Mouse (Mus musculus) spleen, adult 2 months (tissue): ENCODE results near the gene Bmp2k. TPM values are rescaled to one million over a fixed set of nuclear protein-coding genes. Genes with fewer than 3 reads are reported as not detected.

Experiments used
- DNase-seq, 2 experiments: peaks; one replicate each; pipeline versions ENCODE4 v3.0.0 to v3.0.0-alpha.2; 2012 to 2021; ENCODE audit warnings: low spot score in 2 of 2, low read depth in 1 of 2
- H3K27ac ChIP-seq: fragments of 200-500 bp; 2 replicates; pipeline ENCODE4 v1.5.1; 2012; ENCODE audit warnings: low read length, inconsistent platforms; ENCODE audit not compliant: insufficient read depth
- H3K27me3 ChIP-seq: fragments of 200-500 bp; 2 replicates; pipeline ENCODE4 v1.6.1; 2012; ENCODE audit warnings: mild to moderate bottlenecking, moderate library complexity, low read length, inconsistent platforms; ENCODE audit not compliant: control insufficient read depth, insufficient read depth
- H3K36me3 ChIP-seq: fragments of 200-500 bp; 2 replicates; pipeline ENCODE4 v1.6.1; 2012; ENCODE audit warnings: mild to moderate bottlenecking, low read length, inconsistent platforms; ENCODE audit not compliant: control insufficient read depth, insufficient read depth
- H3K4me1 ChIP-seq: fragments of 200-500 bp; 2 replicates; pipeline ENCODE4 v1.6.1; 2011; ENCODE audit warnings: inconsistent platforms; ENCODE audit not compliant: control insufficient read depth, insufficient read depth, insufficient read length
- H3K4me3 ChIP-seq: fragments of 200-500 bp; 2 replicates; pipeline ENCODE4 v1.5.1; 2011; ENCODE audit warnings: mild to moderate bottlenecking, inconsistent platforms; ENCODE audit not compliant: insufficient read depth, insufficient read length; ENCODE audit errors: extremely low read depth
- CTCF ChIP-seq: fragments of 200-500 bp; IDR thresholded peaks from 2 replicates; pipeline ENCODE4 v1.5.1; 2011; ENCODE audit warnings: mild to moderate bottlenecking, inconsistent platforms; ENCODE audit not compliant: insufficient read depth, insufficient read length, insufficient replicate concordance; ENCODE audit errors: extremely low read depth
- POLR2A ChIP-seq: fragments of 200-500 bp; IDR thresholded peaks from 2 replicates; pipeline ENCODE4 v1.6.1; 2011; ENCODE audit warnings: low read depth, low read length, inconsistent platforms
- WGBS: fragments of 180-500 bp; shearing (Covaris S2); methylation state at CpG from one replicate; pipeline ENCODE4 v1.1.7; 2018; 5-methylcytosine and 5-hydroxymethylcytosine counted together
- polyA plus RNA-seq: library from polyadenylated mRNA; depleted of rRNA; stranded (reverse); fragments of >200 nt; gene quantifications from 2 replicates; pipeline ENCODE4 v1.2.3, GENCODE M21; 2012

Gene Bmp2k
- polyA plus RNA-seq, 1 experiment = 32.6 TPM

- Histone ChIP-seq H3K36me3 (no peaks in the 10 kb centered on the region), H3K27me3 (no peaks in the 10 kb centered on the region), H3K4me1 (peaks cover 24% of the 10 kb centered on the region), H3K4me3 (no peak overlapping the region), H3K27ac (peak overlapping the region; percentile 53; the same call in 1 of the 2 replicates)
- 80% methylated on average over 3 of the region's 3 CpGs for WGBS
- DNase-seq = no peak
- TF ChIP-seq CTCF = no peak
- TF ChIP-seq POLR2A = no peak
Observed at GRCm38 (mm10) chr5:96981987-96982386, 15.5 kb upstream of the Bmp2k start.

GRCm38 (mm10) chr5:96983142-96983541 is 14.3 kb upstream of the Bmp2k start:
- Histone ChIP-seq H3K27ac (peak overlapping the region; percentile 36), H3K4me1 (peaks cover 24% of the 10 kb centered on the region), H3K4me3 (no peak overlapping the region), H3K27me3 (no peaks in the 10 kb centered on the region), H3K36me3 (no peaks in the 10 kb centered on the region)
- no peak for TF ChIP-seq CTCF
- no peak for TF ChIP-seq POLR2A
- no peak for DNase-seq
- WGBS = 67% methylated on average over 7 of the region's 7 CpGs

DNA sequence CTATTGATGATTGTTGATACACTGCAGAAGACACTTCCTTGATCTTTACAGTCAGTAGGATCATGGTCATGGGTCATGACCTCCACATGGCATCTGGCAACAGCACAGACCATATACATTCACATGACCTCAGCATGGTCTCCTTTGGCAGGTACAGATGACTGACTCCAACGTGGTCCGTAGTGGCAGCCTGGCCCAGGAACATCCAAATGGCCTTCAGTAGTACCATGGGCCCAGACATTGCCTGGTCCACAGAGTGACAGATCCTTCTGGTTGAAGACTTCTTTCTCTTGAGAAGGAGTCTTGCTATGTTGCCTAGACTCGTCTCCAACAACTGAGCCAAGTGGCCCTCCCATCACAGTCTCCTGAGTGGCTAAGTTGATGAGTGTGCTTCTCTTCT is 10.6 kb upstream of the Bmp2k start:
- TF ChIP-seq CTCF (no peak), POLR2A (no peak)
- H3K27me3 ChIP-seq = no peaks in the 10 kb centered on the region
- no peak overlapping the region for H3K27ac ChIP-seq
- H3K36me3 ChIP-seq = no peaks in the 10 kb centered on the region
- DNase-seq = no peak
- H3K4me3 ChIP-seq = no peak overlapping the region
- WGBS = 94% methylated on average over 3 of the region's 3 CpGs
- H3K4me1 ChIP-seq = peaks cover 13% of the 10 kb centered on the region

DNA sequence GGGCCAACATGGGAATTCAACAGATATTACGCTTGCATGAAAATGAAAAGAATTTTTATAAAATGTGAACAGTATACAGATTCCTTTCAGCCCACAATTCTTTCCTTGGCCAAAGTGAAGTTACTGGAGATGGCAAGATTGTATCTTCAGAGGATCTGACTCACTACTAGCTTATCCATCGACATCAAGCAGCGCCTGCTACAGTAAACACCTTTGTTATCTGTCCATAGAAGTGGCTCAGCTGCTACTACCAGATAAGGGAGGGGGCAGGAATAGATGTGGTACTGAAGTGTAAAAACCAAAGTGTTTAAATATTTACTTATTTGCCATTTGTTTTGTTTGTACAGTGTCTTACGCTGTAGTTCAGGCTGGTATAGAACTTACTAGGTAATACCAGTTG is 8.6 kb upstream of the Bmp2k start:
- peaks cover 4% of the 10 kb centered on the region for H3K4me1 ChIP-seq
- no peak for DNase-seq
- H3K27ac ChIP-seq = no peak overlapping the region
- H3K4me3 ChIP-seq = no peak overlapping the region
- 81% methylated on average over 4 of the region's 4 CpGs for WGBS
- H3K27me3 ChIP-seq = no peaks in the 10 kb centered on the region
- TF ChIP-seq POLR2A (no peak), CTCF (no peak)
- no peaks in the 10 kb centered on the region for H3K36me3 ChIP-seq

DNA sequence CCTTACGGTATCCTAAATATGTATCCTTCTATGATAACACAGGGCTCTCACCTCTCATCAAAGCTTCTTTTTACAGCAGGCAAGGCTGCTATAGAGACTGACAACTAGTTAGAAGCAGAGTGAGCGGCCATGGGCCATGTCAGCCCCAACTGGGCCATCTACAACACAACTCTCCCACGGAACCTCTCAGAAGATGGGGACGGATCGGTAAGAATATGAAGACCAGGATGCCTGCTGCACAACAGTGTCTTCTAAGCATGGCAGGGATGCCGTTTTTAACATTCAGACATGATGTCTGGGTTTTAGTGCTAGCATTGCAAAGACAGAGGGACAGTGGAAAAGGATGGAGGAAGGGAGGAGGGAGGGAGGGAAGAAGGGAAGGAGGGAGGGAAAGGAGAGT is 6.3 kb upstream of the Bmp2k start:
- H3K27ac ChIP-seq = no peak overlapping the region
- peaks cover 7% of the 10 kb centered on the region for H3K4me1 ChIP-seq
- no peaks in the 10 kb centered on the region for H3K36me3 ChIP-seq
- TF ChIP-seq CTCF = no peak
- no peak for TF ChIP-seq POLR2A
- no peak overlapping the region for H3K4me3 ChIP-seq
- no peak for DNase-seq
- 97% methylated on average over 6 of the region's 6 CpGs for WGBS
- H3K27me3 ChIP-seq = no peaks in the 10 kb centered on the region

DNA sequence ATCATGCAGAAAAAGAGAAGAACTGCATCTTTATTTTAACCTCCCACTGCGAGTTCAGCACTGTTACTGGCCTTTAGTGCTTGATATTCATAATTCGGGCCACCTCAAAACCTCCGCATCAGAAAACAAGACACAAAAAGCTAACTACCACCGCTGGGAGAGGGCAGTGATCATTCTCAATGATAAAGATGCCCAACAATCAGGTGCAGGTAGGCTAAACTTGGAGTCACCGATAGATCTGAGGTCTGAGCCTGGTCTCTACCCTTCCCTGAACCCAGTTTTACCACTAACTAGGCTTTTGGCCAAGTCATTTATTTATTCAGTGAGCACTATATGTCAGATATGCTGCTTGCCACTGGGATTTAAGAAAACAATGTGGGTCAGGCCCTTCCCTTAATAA is 4.8 kb upstream of the Bmp2k start:
- peaks cover 12% of the 10 kb centered on the region for H3K4me1 ChIP-seq
- no peaks in the 10 kb centered on the region for H3K36me3 ChIP-seq
- TF ChIP-seq POLR2A (no peak), CTCF (no peak)
- H3K4me3 ChIP-seq = no peak overlapping the region
- no peak for DNase-seq
- no peaks in the 10 kb centered on the region for H3K27me3 ChIP-seq
- peak overlapping the region; percentile 90 for H3K27ac ChIP-seq
- WGBS = 87% methylated on average over 5 of the region's 5 CpGs

GRCm38 (mm10) chr5:96993057-96993456 is 4.4 kb upstream of the Bmp2k start:
- peak overlapping the region; percentile 90 for H3K27ac ChIP-seq
- TF ChIP-seq CTCF (no peak), POLR2A (no peak)
- peak in 1 of 2 experiments; percentile 53 for DNase-seq
- H3K27me3 ChIP-seq = no peaks in the 10 kb centered on the region
- peaks cover 12% of the 10 kb centered on the region for H3K4me1 ChIP-seq
- WGBS = 30% methylated on average over 8 of the region's 8 CpGs
- no peak overlapping the region for H3K4me3 ChIP-seq
- no peaks in the 10 kb centered on the region for H3K36me3 ChIP-seq
